Mouse (Mus musculus) CH12.LX (cell line): ENCODE data around the gene Sh3bgrl2.

Experiments
- CTCF ChIP-seq, 2 experiments: IDR thresholded peaks in 1 of 2; conservative IDR thresholded peaks in 1 of 2; 2 replicates each; pipeline ENCODE4 v1.5.1; 2011 to 2012; ENCODE audit warnings: low read depth in 2 of 2, low read length in 2 of 2, improper control_type of control experiment in 1 of 2, inconsistent platforms in 1 of 2, mild to moderate bottlenecking in 1 of 2, moderate library complexity in 1 of 2
- E2F4 ChIP-seq: IDR thresholded peaks from 2 replicates; pipeline ENCODE4 v1.6.1; 2011; ENCODE audit warnings: low read depth, low read length, improper control_type of control experiment; ENCODE audit not compliant: insufficient replicate concordance
- EP300 ChIP-seq: IDR thresholded peaks from 2 replicates; pipeline ENCODE4 v1.6.1; 2011; ENCODE audit warnings: low read length, improper control_type of control experiment
- GABPA ChIP-seq: IDR thresholded peaks from 2 replicates; pipeline ENCODE4 v1.6.1; 2012; ENCODE audit warnings: low read depth, low read length, improper control_type of control experiment, inconsistent platforms; ENCODE audit not compliant: insufficient replicate concordance
- MAX ChIP-seq: IDR thresholded peaks from 2 replicates; pipeline ENCODE4 v1.6.1; 2011; ENCODE audit warnings: low read length, improper control_type of control experiment
- POLR2A ChIP-seq: IDR thresholded peaks from 2 replicates; pipeline ENCODE4 v1.6.1; 2011; ENCODE audit warnings: low read depth, mild to moderate bottlenecking, improper control_type of control experiment, low read length
- POLR2AphosphoS2 ChIP-seq: IDR thresholded peaks from 2 replicates; pipeline ENCODE4 v1.6.1; 2011; ENCODE audit warnings: low read depth, low read length, improper control_type of control experiment

DNA sequence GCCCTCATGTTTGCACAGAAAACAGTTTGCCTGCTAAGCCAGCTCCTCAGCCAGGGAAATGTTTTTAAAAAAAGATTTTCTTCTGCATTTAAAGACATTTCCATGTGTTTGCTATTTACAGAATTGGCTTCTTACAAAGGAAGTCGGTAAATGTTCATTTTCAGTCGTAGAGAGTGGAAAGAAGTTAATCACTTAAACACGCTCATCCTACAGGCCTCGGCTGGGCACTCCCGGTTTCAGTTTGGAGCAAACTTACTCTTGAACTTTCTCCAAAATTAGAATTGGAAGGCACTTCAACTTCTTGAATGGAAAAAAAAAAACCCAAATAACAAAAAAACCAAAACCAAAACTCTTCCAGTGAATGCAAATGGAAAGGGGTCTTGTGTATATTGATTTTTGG is 113.7 kb downstream of the Sh3bgrl2 start:
- no peak for TF ChIP-seq E2F4
- no peak for TF ChIP-seq CTCF (conservative IDR thresholded peaks at IDR 0.05 in 1 of 2, IDR thresholded peaks at IDR 0.05 in 1 of 2; ENCODE audit: low read depth in 2 of 2, low read length in 2 of 2)
- no peak for TF ChIP-seq MAX
- no peak for TF ChIP-seq GABPA
- TF ChIP-seq POLR2AphosphoS2: no peak
- TF ChIP-seq POLR2A: no peak
- TF ChIP-seq EP300: no peak
